Mouse (Mus musculus): ENCODE measurements around the gene Procr.

GRCm38 (mm10) chr2:155775685-155776263 lies 24.9 kb downstream of the Procr start:
- no peak for TF ChIP-seq CHD2 (IDR thresholded peaks at IDR 0.05; ENCODE audit: low read depth, low read length)
- no peak for TF ChIP-seq HCFC1 (IDR thresholded peaks at IDR 0.05; ENCODE audit: borderline replicate concordance, insufficient read depth, low read length)
- no peak for TF ChIP-seq ZNF384 (IDR thresholded peaks at IDR 0.05; ENCODE audit: low read depth, low read length)
- TF ChIP-seq MAFK (IDR thresholded peaks at IDR 0.05; ENCODE audit: insufficient read depth, low read depth, low read length): no peak
- no peak for TF ChIP-seq ZC3H11A (IDR thresholded peaks at IDR 0.05; ENCODE audit: borderline replicate concordance, low read depth, low read length)
